Mouse (Mus musculus) left cerebral cortex, postnatal 25 days (tissue): ENCODE data around the gene Sec24b. TPM values are rescaled to one million over a fixed set of nuclear protein-coding genes. Genes with fewer than 3 reads are reported as not detected.

Experiments used
- DNase-seq, 2 experiments: peaks; one replicate each; pipeline ENCODE4 v3.0.0; 2022; ENCODE audit warnings: low spot score in 2 of 2, mixed read lengths in 1 of 2
- intact Hi-C: fragments of 180-260 bp; cut with DNase I; formaldehyde crosslinking; loops from one replicate; pipeline ENCODE4 v1.15.1; 2025
- total RNA-seq, 2 experiments: library from RNA; stranded (reverse); gene quantifications; 2 replicates each; pipeline ENCODE4 v1.2.3; 2021

The Sec24b gene
- total RNA-seq, 2 experiments from 2014 or later = 51.2 to 58.7 TPM

DNA sequence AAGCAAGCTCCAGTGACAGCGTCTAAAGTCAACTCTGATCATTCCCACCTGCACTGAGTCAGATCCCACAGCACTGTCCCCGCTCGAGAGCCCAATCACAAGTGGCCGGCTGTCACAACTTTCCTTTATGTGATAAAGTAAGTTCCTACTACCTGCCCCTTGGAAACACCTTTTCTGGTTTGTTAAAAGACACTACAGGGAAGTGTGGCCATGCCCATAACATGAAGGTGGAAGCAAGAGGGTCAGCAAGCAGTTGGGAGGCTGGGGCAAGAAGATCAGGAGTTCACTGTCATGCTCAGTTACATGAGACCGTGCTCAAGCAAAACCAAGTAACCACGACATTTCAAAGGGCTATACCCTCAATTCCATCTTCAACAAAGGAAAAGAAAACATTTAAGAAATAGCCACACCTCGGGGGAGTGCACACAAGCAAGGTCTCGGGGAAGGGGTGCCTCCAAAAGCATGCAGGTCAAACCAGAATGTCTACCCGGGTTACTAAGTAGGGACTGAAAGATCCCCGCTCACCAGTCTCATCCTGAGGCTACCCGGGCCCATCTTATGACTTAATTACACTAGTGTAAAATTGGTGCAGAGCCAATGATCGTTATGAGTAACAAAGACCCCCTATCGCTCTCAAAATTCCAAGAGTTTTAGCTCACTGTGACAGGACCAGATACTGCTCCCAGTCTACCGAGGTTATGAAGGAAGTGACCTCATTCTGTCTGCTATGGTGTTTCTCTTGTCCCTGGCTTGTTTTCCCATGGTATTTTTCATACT is 3.6 kb downstream of the Sec24b start:
- intact Hi-C loops = no loop called here

DNA sequence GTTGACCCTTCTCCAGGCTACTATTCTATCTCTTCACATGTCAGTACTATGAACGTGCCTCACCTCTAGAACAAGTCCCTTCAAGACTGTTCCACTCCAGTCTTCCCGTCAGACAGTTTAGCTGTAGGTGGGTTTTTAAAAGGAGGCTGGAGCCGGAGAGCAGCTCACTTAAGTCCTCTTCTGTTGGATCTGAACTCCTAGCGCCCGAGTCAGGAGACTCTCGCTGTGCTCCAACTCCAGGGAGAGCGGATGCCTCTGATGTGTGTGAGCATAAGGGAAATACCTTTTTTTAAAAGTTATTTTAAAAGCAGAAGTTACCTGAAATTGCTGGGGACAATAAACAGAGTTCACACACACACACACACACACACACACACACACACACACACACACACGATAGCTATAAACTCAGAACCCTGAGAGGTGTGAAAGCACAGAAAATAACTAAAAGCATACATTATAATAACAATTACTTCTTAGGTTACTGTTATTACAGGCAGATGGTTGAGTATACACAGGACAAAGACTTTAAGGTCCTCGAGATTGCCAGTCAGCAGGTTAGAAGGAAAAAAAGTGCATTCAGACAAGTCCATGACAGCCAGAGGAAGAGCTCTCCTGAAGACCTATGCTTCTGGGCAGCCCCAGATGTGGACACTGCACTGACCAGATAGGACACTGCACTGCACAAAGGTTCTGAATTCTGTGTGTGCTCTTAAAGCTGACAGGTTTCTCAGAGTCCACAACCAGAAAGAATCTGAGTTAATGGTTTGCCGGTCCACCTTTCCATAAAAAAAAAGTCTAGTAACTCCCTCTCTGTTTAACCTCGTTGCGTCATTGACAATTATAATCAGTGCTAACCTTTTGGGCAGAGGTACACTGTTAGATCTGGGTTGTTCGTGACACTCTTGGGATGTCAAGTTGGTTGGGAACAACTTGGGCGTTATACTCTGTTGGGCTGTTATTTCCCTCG is 5.7 kb downstream of the Sec24b start:
- intact Hi-C loops = no loop called here

More for the DNA sequence above, 3.6 kb downstream of the Sec24b start:
- DNase-seq = no peak

DNA sequence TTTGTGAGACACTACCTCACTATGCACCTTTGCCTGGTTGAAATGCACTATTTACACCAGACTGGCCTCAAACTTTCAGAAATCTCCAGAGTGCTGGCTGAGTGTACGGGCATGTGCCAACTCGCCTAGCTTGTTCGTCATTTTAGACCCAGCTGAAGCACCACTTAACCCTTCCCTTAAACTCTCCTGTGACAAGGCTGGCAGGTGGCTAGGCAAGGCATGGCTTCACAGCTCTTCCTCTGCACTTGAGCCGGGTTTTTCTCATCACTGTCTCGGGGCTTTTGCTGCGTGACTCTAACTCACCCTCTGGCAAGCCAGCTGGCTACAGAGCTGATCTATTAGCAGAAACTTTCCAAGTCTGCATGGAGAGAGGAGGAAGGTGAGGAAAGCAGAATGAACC is 6.8 kb downstream of the Sec24b start:
- intact Hi-C loops = no loop called here
- no peak for DNase-seq

More for the DNA sequence above, 5.7 kb downstream of the Sec24b start:
- no peak for DNase-seq

DNA sequence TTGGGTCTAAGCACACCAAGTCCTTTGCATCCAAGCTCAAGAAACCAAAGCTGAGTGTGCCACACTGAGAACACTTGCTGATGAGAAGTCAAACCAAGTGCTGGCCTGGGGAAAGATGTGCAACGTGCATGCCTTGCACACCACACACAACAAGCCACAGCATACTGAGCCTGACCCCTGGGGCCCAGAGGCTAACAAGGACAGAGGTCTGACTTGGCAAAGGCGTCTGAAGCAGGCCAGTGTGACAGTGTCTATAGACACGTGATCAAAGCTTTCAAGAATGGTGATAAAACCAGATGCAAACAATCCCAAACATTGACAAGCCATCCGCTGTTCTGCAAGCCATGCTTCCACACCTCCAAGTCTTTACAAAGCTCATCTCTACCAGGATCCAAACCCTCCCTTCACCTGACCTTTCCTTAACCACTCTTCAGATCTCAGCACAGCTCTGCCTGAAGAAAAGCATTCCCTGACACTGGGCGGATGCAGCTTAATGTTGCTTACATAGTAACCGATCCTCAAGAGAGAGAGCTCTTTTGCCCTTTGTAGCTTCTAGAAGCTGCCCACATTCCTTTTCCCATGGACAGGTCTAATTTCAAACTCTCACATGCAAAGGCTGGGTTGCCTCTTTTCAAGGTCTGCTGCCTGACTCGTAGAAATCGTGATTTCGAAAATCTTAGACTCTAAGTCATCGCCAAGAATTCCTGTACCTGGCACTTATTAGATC is 7.8 kb downstream of the Sec24b start:
- intact Hi-C loops = no loop called here
- DNase-seq = no peak

DNA sequence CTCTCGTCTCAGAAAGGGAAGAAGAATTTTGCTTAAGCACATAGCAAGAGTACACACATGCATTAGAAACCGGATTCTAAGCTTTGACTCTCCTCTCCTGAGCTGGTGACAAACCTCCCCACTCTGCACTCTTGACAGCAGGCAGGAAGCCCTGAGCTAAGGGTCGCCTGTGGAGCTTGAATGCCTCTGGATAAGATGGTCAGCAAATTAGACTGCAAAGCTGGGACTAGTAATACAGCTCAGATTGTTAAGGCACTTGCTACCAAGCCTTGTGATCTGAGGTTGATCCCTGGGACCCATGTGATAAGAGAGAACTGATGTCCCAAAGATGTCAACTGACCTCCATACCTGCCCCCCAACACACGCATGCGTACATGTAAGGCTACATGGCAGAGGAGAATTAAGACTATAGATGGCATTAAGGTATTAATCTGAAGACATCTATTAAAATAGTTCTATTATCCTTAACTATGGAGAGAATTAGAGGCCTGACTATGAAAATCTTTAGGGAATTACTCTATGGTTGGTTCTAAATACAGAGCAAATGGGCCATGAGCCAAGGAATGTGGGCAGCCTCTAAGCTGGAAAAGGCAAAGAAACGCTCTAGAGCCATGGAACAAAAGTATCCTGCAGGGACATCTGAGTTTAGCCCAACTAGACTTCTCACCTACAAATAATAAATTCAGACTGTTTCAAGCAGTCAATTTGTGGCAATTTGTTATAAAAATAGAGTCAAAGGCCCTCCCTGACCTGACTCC is 8.6 kb downstream of the Sec24b start:
- peak; percentile 35 to 84 for DNase-seq
- intact Hi-C loops = no loop called here

DNA sequence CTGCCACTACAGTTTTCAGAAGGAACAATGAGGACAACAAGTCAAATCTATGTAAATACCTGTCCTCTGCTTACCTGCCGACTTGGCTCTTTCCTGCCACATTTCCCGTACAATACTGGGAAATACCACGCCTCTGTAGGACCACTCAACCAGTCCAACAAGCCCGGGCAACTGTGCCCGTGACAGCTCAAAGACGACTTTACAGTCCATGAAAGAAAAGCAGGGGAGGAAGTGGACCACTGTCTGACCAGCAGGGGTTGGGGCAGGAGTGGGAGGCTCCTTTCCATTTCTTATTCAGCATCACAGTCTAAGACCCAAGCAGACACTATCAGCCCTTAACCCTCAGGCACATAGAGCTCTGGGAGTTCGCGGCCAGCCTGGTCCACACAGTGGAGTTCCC is 9.2 kb downstream of the Sec24b start:
- no peak for DNase-seq
- intact Hi-C loops = no loop called here

DNA sequence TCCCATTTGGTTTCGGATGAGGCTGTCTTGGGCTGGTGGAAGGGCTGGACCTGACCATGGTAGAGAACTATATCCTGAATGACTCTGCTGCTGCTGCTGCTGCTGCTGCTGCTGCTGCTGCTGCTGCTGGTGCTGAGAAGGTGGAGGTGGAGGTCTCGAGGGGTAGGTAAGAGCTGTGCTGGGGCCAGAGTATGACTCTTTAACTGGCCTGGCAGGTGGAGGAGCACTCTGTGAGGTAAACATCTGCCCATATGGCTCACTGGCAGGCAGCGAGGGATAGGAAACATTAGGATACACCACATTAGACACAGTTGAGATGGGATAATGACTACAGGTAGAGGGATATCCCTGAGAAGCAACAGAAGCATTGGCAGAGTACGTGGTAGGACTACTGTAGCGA is 20.6 kb downstream of the Sec24b start:
- intact Hi-C loops = no loop called here
- DNase-seq = no peak

DNA sequence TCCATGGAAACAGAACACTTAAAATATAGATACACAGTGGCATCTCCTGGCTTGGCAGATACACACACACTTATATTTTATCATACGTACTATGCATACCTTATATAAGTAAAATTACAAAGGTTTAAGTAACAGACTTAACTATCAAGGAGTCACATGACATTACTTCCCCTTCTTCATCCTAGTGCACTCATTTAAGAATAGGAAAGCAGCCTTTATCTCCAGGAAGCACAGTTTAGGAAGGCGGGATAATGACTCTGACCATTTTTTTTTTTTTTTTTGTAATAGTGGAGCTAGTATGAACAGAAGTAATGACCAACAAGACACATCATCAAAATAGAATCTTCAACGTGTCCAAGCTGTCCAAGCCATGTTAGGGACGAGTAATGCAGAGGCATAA is 21.3 kb downstream of the Sec24b start:
- intact Hi-C loops = no loop called here
- DNase-seq = no peak

DNA sequence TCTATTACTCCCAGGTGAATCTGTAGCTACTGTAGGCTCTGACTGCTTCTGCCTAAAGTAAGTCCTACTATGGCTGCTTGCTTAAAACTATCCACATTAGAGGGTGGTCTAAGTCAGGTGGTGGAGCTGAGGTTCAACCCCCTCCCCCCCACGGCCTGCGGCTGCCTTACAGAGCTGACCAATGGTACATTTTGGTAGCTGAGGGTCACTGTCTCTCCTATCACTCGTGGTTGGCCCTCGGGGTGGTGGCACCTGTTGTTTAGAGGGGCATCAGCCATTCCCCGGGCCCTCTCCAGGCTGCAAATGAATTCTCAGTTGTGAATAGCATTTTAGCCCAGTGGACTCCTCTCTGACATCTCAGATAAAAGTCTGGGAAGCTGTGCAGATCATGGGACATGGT is 32.6 kb downstream of the Sec24b start:
- DNase-seq = no peak
- intact Hi-C loops = no loop called here

DNA sequence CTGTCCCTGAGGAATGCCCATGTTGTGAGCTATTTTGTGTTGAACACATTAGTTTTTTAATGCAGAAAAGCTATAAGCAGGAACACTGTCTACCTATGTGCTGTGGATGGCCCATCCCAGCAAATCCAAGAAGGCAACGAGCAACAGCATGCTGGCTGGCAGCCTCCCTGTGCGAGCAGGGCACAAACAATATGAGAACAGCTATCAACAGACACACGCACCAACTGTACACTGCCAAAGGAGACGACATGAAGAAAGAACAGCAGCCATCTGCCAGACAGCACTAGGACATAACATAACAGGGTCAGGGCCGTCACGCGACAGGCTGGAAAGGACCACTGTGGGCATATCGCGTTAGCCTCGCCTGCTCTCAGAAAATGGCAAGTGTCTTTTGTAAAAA is 35.2 kb downstream of the Sec24b start:
- intact Hi-C loops = no loop called here
- no peak for DNase-seq

DNA sequence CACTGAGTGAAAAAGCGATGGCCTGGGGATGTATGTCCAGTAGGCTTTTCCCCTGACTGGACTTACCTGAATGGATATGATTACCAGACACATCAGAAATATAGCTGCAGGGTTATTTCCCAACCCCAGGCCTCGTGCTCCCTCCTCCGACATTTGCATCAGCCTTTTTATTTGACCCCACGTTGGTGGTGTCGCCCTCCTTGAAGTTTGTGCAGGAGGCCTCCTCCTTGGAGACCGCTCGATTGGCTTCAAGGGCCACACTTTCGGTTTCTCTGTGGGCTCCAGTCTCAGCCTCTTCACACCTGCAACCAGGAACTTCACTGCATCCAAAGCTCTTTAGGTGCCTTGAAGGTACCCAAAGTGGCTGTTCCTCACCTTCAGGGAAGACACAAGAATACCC is 35.8 kb downstream of the Sec24b start:
- intact Hi-C loops = no loop called here

DNA sequence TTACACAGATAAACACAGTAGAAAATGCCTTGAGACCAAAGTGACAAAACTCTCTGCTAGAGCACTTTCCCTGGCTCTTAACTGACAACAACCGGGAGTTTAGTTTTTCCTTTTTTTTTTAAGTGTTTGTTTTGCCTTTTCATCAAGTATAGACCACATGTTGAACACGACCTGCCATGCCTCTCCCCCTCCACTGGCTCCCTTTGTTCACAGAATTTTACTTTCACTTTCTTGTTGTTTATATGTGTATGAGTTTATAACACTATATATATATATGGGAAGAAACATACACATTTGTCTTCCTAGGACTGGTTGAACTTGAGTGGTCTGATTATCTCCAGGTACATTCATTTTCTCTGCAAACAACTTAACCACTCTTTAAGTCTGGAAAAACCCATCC is 48.4 kb downstream of the Sec24b start:
- no peak for DNase-seq
- intact Hi-C loops = no loop called here

More for the DNA sequence above, 35.8 kb downstream of the Sec24b start:
- no peak for DNase-seq

DNA sequence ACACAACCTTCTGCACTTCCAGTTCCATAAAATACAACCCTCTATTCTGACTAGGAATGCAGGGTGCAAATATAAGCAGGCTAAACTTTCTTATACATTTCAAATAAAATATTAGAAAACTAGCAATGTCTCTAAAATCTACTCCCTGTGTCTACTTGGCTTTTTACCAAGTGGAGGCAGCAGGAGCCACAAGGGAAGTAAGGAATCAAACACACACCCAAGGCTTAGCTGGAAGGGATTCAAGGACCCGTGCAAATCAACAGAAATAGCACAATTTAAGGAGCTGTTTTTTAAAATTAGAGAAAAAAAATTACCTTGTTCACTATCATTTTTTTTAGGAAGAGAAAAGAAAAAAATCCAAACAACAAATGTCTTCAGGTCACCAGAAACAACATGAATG is 50.1 kb downstream of the Sec24b start:
- no peak for DNase-seq
- intact Hi-C loops = no loop called here

DNA sequence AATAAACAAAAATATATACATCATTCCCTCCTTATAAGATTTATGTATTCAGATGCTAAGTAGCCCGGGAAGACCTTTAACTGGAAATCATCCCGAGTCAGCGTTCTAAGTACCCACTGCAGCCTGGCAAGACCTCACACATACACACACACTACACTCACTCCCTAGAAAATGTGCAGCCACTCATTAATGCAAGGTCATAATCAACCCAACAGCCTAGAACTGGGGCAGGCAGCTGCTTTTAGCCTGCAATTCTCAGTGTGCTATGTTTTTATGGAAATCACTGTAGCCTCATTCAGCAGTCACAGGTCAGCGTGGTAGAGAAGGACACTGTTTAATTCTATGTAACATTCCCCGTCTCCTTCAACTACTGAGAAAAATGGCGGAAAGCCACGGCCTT is 55.2 kb downstream of the Sec24b start:
- intact Hi-C loops = no loop called here

DNA sequence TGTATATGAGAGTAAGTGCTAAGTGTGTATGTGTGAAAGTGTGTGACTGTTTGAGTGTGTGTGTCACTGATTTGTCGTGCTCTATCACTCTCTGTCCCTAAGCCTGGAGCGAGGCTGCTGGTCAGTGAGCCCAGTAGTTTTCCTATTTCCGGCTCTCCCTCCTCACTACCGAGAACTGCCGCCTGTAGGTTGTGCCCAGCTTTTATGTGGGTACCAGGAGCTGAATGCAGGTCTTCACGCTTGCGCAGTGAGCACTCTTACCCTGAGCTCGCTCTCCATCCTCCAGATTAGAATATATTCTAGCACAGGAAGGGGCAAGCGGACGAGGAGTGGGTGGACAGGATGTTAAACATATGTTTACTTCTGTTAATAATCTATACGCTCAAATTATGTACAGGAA is 60.4 kb downstream of the Sec24b start:
- intact Hi-C loops = no loop called here
- DNase-seq = no peak

More for the DNA sequence above, 55.2 kb downstream of the Sec24b start:
- no peak for DNase-seq

DNA sequence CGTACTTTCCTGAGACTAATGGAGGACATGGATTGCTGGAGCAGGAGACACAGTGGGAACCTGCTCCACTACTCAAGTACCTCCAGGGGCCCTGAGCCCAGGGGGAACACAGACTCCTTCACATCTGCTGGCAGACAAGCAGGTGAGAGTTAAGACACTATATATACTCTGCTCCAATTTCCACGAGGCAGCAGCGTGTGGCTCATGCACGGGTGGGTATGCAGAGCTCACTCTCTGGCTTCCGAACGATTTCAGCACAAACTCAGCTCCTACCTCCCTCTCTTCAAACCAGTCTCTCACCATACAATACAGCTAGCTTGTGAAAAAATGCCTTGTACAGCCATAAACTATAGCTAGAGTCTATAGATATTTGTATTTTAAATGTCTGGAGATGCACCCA is 62.8 kb downstream of the Sec24b start:
- intact Hi-C loops = loop anchor here (5.0 kb wide), 1 partner anchor 64 kb away; the partner anchor contains the start of gene Sec24b
- peak; percentile 43 to 69 for DNase-seq

DNA sequence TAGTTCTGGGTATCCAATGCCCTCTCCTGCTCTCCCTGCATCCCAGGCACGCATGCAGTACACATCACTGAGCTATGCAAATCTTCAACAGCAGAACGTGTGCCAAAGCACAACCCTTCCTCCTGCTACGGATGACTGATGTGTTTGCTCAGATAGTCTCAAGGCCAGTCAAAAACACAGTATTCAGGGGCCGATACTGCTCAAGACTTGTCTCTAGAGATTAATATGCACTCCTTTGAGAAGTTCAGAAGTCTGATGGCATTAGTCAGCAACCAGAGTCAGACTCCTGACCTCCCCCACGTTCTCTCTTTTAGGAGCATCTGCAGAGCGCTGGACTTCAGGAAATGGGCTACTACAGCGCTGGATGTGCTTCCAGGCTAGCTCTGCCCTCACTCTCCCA is 63.4 kb downstream of the Sec24b start:
- DNase-seq = peak in 1 of 2 experiments; percentile 31
- intact Hi-C loops = loop anchor here (5.0 kb wide), 1 partner anchor 64 kb away; the partner anchor contains the start of gene Sec24b

DNA sequence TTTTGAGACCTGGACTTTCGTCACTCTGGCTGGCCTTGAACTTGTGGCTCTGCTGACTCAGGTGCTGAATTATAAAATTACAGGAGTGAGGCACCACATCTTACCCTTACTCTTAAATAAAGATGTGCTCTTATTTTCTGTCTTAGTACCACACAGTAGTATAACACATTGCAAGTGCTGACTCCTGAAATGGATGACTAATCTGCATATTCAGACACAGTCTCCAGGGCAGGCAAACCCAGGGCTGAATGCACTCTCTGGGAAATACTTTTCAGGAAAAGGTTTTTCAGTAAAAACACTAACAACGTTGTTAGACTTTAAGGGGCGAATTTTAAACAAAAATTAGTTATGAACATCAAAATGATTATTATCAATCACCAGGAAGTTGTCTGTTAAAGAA is 64.0 kb downstream of the Sec24b start:
- intact Hi-C loops = loop anchor here (5.0 kb wide), 1 partner anchor 65 kb away; the partner anchor contains the start of gene Sec24b
- DNase-seq = peak in 1 of 2 experiments; percentile 35

DNA sequence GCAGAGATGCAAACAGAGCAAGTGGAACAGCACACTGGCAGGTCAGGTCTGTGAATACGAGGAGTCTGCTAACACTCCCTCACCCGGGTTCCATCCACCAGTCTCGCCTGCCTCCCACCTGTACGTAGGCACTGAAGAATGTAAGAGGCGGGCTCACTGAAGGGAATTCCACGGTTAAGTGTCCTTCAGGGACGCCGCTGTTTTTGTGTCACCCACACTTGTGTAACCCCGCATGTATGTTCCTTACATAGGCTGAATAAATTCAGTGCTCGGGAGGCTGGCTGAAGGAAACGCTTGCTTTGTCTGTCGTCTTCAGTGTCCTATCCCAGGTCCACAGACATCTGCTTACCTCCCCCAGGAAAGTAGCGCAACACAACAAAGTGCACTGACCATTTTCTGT is 74.1 kb downstream of the Sec24b start:
- DNase-seq = no peak
- intact Hi-C loops = no loop called here
